Mouse (Mus musculus): ENCODE measurements around the gene Slc6a14. TPM values are rescaled to one million over a fixed set of nuclear protein-coding genes. Genes with fewer than 3 reads are reported as not detected.

Slc6a14 gene
- polyA plus RNA-seq (2015; fragmentation: Nextera tagmentation; extraction: Ambion mirVana) = not detected in 2 replicates

- no peak within 1 kb of the TSS for H3K27ac ChIP-seq (replicated peaks)
- no peak within 1 kb of the TSS for H3K9ac ChIP-seq (replicated peaks)
- no peaks in the 10 kb centered on the region for H3K36me3 ChIP-seq
- ATAC-seq (replicated peaks) = no peak
- H3K4me3 ChIP-seq = no peak within 1 kb of the TSS
- H3K27me3 ChIP-seq = no peaks in the 10 kb centered on the region
- no peaks in the 10 kb centered on the region for H3K4me1 ChIP-seq
- no peak within 1 kb of the TSS for H3K4me2 ChIP-seq (replicated peaks)
- no peaks in the 10 kb centered on the region for H3K9me3 ChIP-seq
- WGBS = 67% methylated on average over 7 of the region's 7 CpGs
Observed at GRCm38 (mm10) chrX:21714829-21715228, at the start of gene Slc6a14. Slc6a14 (plus strand) TSS chrX:21714896.

GRCm38 (mm10) chrX:21670896-21671295, 43.8 kb upstream of the Slc6a14 start:
- H3K9me3 ChIP-seq = no peaks in the 10 kb centered on the region
- no peak overlapping the region for H3K9ac ChIP-seq (replicated peaks)
- no peaks in the 10 kb centered on the region for H3K36me3 ChIP-seq
- H3K27me3 ChIP-seq = no peaks in the 10 kb centered on the region
- no peaks in the 10 kb centered on the region for H3K4me1 ChIP-seq
- no peak for ATAC-seq (replicated peaks)
- no peak overlapping the region for H3K4me3 ChIP-seq
- 29% methylated on average over 7 of the region's 7 CpGs for WGBS
- no peak overlapping the region for H3K4me2 ChIP-seq (replicated peaks)
- H3K27ac ChIP-seq (replicated peaks) = no peak overlapping the region

GRCm38 (mm10) chrX:21695220-21695619, 19.5 kb upstream of the Slc6a14 start:
- Histone ChIP-seq H3K36me3 (no peaks in the 10 kb centered on the region), H3K4me2 (replicated peaks) (no peak overlapping the region), H3K4me3 (no peak overlapping the region), H3K9ac (replicated peaks) (no peak overlapping the region), H3K27ac (replicated peaks) (no peak overlapping the region), H3K4me1 (no peaks in the 10 kb centered on the region), H3K9me3 (no peaks in the 10 kb centered on the region), H3K27me3 (no peaks in the 10 kb centered on the region)
- 63% methylated on average over 6 of the region's 6 CpGs for WGBS
- ATAC-seq (replicated peaks) = no peak

- H3K4me2 ChIP-seq (replicated peaks) = no peak overlapping the region
- H3K27me3 ChIP-seq = no peaks in the 10 kb centered on the region
- H3K27ac ChIP-seq (replicated peaks) = no peak overlapping the region
- no peak for ATAC-seq (replicated peaks)
- no peaks in the 10 kb centered on the region for H3K4me1 ChIP-seq
- no peak overlapping the region for H3K9ac ChIP-seq (replicated peaks)
- H3K36me3 ChIP-seq = no peaks in the 10 kb centered on the region
- no peak overlapping the region for H3K4me3 ChIP-seq
- WGBS = 96% methylated on average over 3 of the region's 3 CpGs
- H3K9me3 ChIP-seq = no peaks in the 10 kb centered on the region
Observed at GRCm38 (mm10) chrX:21695687-21696086, 19.0 kb upstream of the Slc6a14 start.

- no peak for ATAC-seq (replicated peaks)
- no peaks in the 10 kb centered on the region for H3K4me1 ChIP-seq
- no peaks in the 10 kb centered on the region for H3K9me3 ChIP-seq
- WGBS = 84% methylated on average over 4 of the region's 4 CpGs
- H3K4me3 ChIP-seq = no peak overlapping the region
- H3K27me3 ChIP-seq = no peaks in the 10 kb centered on the region
- no peaks in the 10 kb centered on the region for H3K36me3 ChIP-seq
- no peak overlapping the region for H3K4me2 ChIP-seq (replicated peaks)
- no peak overlapping the region for H3K9ac ChIP-seq (replicated peaks)
- no peak overlapping the region for H3K27ac ChIP-seq (replicated peaks)
Observed at GRCm38 (mm10) chrX:21701646-21702045, 13.1 kb upstream of the Slc6a14 start.

- Histone ChIP-seq H3K9me3 (no peaks in the 10 kb centered on the region), H3K27ac (replicated peaks) (no peak overlapping the region), H3K27me3 (no peaks in the 10 kb centered on the region), H3K4me1 (no peaks in the 10 kb centered on the region), H3K4me2 (replicated peaks) (no peak overlapping the region), H3K9ac (replicated peaks) (no peak overlapping the region), H3K36me3 (no peaks in the 10 kb centered on the region), H3K4me3 (no peak overlapping the region)
- no peak for ATAC-seq (replicated peaks)
- 62% methylated on average over 1 of the region's 1 CpGs for WGBS
Observed at GRCm38 (mm10) chrX:21704470-21704869, 10.2 kb upstream of the Slc6a14 start.

- no peak overlapping the region for H3K4me3 ChIP-seq
- H3K9me3 ChIP-seq = no peaks in the 10 kb centered on the region
- no peaks in the 10 kb centered on the region for H3K4me1 ChIP-seq
- no peak for ATAC-seq (replicated peaks)
- H3K4me2 ChIP-seq (replicated peaks) = no peak overlapping the region
- H3K36me3 ChIP-seq = no peaks in the 10 kb centered on the region
- no peak overlapping the region for H3K27ac ChIP-seq (replicated peaks)
- no peak overlapping the region for H3K9ac ChIP-seq (replicated peaks)
- H3K27me3 ChIP-seq = no peaks in the 10 kb centered on the region
- WGBS = 61% methylated on average over 5 of the region's 5 CpGs
Observed at GRCm38 (mm10) chrX:21715293-21715692, 597 bp downstream of the Slc6a14 start.

GRCm38 (mm10) chrX:21716885-21717284, 2.2 kb downstream of the Slc6a14 start:
- no peaks in the 10 kb centered on the region for H3K9me3 ChIP-seq
- no peak overlapping the region for H3K4me2 ChIP-seq (replicated peaks)
- H3K27me3 ChIP-seq = no peaks in the 10 kb centered on the region
- H3K9ac ChIP-seq (replicated peaks) = no peak overlapping the region
- ATAC-seq (replicated peaks) = no peak
- no peaks in the 10 kb centered on the region for H3K4me1 ChIP-seq
- WGBS = 99% methylated on average over 2 of the region's 2 CpGs
- H3K4me3 ChIP-seq = no peak overlapping the region
- no peak overlapping the region for H3K27ac ChIP-seq (replicated peaks)
- H3K36me3 ChIP-seq = no peaks in the 10 kb centered on the region

GRCm38 (mm10) chrX:21744997-21745396, 30.3 kb downstream of the Slc6a14 start, which contains the start of gene Gm28269:
Gm28269 (minus strand) TSS chrX:21745097.
- Histone ChIP-seq H3K4me3 (no peak within 1 kb of the TSS), H3K27ac (replicated peaks) (no peak within 1 kb of the TSS), H3K9me3 (no peaks in the 10 kb centered on the region), H3K36me3 (no peaks in the 10 kb centered on the region), H3K27me3 (no peaks in the 10 kb centered on the region), H3K4me1 (no peaks in the 10 kb centered on the region), H3K4me2 (replicated peaks) (no peak within 1 kb of the TSS), H3K9ac (replicated peaks) (no peak within 1 kb of the TSS)
- no peak for ATAC-seq (replicated peaks)

Other genes starting within 250 kb of the Slc6a14 start
- 0.97 and 1.1 TPM in 2 replicates for gene Agtr2, start 230.4 kb upstream of the Slc6a14 start, polyA plus RNA-seq (2015; fragmentation: Nextera tagmentation; extraction: Ambion mirVana)
- gene Gm28269, start 30.2 kb downstream of the Slc6a14 start, polyA plus RNA-seq (2015; fragmentation: Nextera tagmentation; extraction: Ambion mirVana) = not detected in 2 replicates